Mouse (Mus musculus): Measurements from ENCODE around the gene Gm9945. TPM values are rescaled to one million over a fixed set of nuclear protein-coding genes. Genes with fewer than 3 reads are reported as not detected.
A peak's percentile ranks its signal among the peaks of the same experiment; 100 is the strongest.

Gm9945 gene
- total and polyA plus RNA-seq, 3 experiments: not detected

GRCm38 (mm10) chr11:53469294-53469967, 10.5 kb upstream of the Gm9945 start:
- H3K27ac ChIP-seq (ENCODE audit: insufficient read depth, low read depth): no peak overlapping the region
- H3K27me3 ChIP-seq (replicated peaks): peaks cover 8% of the 10 kb centered on the region
- TF ChIP-seq CTCF (conservative IDR thresholded peaks at IDR 0.05 in 1 of 2, IDR thresholded peaks at IDR 0.05 in 1 of 2; ENCODE audit: low read depth in 2 of 2, low read length in 2 of 2): no peak
- no peak for TF ChIP-seq CHD1 (IDR thresholded peaks at IDR 0.05; ENCODE audit: low read depth, low read length)
- no peak for TF ChIP-seq USF1 (IDR thresholded peaks at IDR 0.05; ENCODE audit: low read depth, low read length)
- TF ChIP-seq SMC3 (IDR thresholded peaks at IDR 0.05; ENCODE audit: low read depth, low read length): no peak
- TF ChIP-seq ZMIZ1 (IDR thresholded peaks at IDR 0.05; ENCODE audit: low read depth, low read length): no peak
- no peak for TF ChIP-seq TBP (conservative IDR thresholded peaks at IDR 0.05; ENCODE audit: low read depth, low read length)
- no peak for TF ChIP-seq PAX5 (IDR thresholded peaks at IDR 0.05; ENCODE audit: low read length)
- no peak for TF ChIP-seq TCF12 (IDR thresholded peaks at IDR 0.05; ENCODE audit: low read depth, low read length)
- no peak for TF ChIP-seq NRF1 (IDR thresholded peaks at IDR 0.05; ENCODE audit: low read depth, low read length)
- no peak for TF ChIP-seq ZC3H11A (IDR thresholded peaks at IDR 0.05; ENCODE audit: low read depth, low read length)
- no peak for TF ChIP-seq MAFK (IDR thresholded peaks at IDR 0.05; ENCODE audit: insufficient replicate concordance, low read length)
- no peak for TF ChIP-seq ZKSCAN1 (IDR thresholded peaks at IDR 0.05; ENCODE audit: borderline replicate concordance, low read depth, low read length)
- no peak for TF ChIP-seq KAT2A (IDR thresholded peaks at IDR 0.05; ENCODE audit: insufficient replicate concordance, low read length)
- no peak for TF ChIP-seq ELF1 (IDR thresholded peaks at IDR 0.05; ENCODE audit: low read depth, low read length)
- no peak for TF ChIP-seq IRF4 (IDR thresholded peaks at IDR 0.05; ENCODE audit: low read depth, low read length)
- TF ChIP-seq USF2 (conservative IDR thresholded peaks at IDR 0.05; ENCODE audit: low read depth, low read length): no peak
- no peak for TF ChIP-seq HCFC1 (IDR thresholded peaks at IDR 0.05; ENCODE audit: low read depth, low read length)
- no peak for TF ChIP-seq BHLHE40 (IDR thresholded peaks at IDR 0.05; ENCODE audit: low read depth, low read length)
- no peak for TF ChIP-seq RCOR1 (conservative IDR thresholded peaks at IDR 0.05; ENCODE audit: low read depth, low read length)
- TF ChIP-seq ETS1 (conservative IDR thresholded peaks at IDR 0.05; ENCODE audit: low read depth, low read length): no peak
- in situ Hi-C loops (cut with MboI; ENCODE audit: low pct_ligation_motif_present, low pct_unique_long_range_greater_than_20kb, low sequenced_read_pairs): loop anchor here (5.0 to 10.0 kb wide), 3 partner anchors 93 to 385 kb away; partner anchors contain the start of gene Gm12216
- peak overlapping the region; percentile 9 for H3K4me2 ChIP-seq (ENCODE audit: insufficient read depth, low read depth, poor library complexity, severe bottlenecking)
- dilution Hi-C loops (cut with MboI; ENCODE audit: extremely low pct_ligation_motif_present, extremely low pct_unique_long_range_greater_than_20kb, low sequenced_read_pairs): no loop called here
- no peak for DNase-seq (ENCODE audit: extremely low read depth)
- H3K4me1 ChIP-seq (ENCODE audit: control insufficient read depth in 1 of 2, insufficient read depth in 2 of 2): peaks cover 0 to 3% of the 10 kb centered on the region in 2 experiments; a peak in 1 of 4 replicates
- H3K9me3 ChIP-seq (replicated peaks; ENCODE audit: low read length): no peaks in the 10 kb centered on the region
- no peaks in the 10 kb centered on the region for H3K36me3 ChIP-seq (replicated peaks in 1 of 2; ENCODE audit: control insufficient read depth in 1 of 2, insufficient read depth in 1 of 2, low read length in 1 of 2)
- no peak overlapping the region for H3K9ac ChIP-seq (ENCODE audit: insufficient read depth, low read depth)
- H3K79me2 ChIP-seq (replicated peaks; ENCODE audit: control insufficient read depth, extremely low read depth, insufficient read depth, poor library complexity, severe bottlenecking): no peaks in the 10 kb centered on the region
- no peak overlapping the region for H3K4me3 ChIP-seq (replicated peaks in 1 of 3; ENCODE audit: low read depth in 2 of 3, low read length in 2 of 3, poor library complexity in 1 of 3)

Data from CH12.LX (cell line).